Mouse (Mus musculus): Measurements from ENCODE around the gene Patj.

DNA sequence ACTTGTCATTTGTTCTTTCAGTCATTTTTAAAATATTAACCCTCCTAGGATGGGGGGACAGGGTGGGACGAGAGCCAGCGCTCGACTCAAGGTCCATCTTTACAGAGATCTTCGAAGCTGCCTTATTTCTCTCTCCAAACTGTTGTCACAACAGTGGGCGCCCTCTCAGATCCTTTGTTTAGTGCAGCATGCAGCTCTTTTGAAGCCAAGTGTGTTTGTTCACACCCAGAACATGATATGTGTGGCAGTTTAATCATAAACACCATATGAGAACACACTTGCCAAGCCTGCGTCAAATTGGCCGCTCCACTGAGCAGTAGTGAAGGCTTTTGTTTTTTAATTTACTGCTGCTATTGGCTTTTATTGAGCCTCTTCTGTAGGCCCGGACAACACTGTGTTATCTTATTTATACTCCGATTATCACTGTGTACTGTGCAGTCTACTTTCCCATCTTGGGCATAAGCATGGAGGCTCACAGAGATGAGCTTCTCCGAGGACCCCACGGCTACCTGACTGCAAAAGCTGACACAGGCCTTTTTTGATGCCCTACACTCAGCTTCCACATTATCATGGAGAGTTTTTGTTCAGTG is 291.2 kb downstream of the Patj start:
- TF ChIP-seq MAFK (IDR thresholded peaks at IDR 0.05; ENCODE audit: insufficient read depth, low read depth, low read length): no peak
- TF ChIP-seq HCFC1 (IDR thresholded peaks at IDR 0.05; ENCODE audit: borderline replicate concordance, insufficient read depth, low read length): no peak
- no peak for TF ChIP-seq ZC3H11A (IDR thresholded peaks at IDR 0.05; ENCODE audit: borderline replicate concordance, low read depth, low read length)
- TF ChIP-seq CHD2 (IDR thresholded peaks at IDR 0.05; ENCODE audit: low read depth, low read length): no peak
